Mouse (Mus musculus) monocyte, adult 2 months (primary cell): Measurements from ENCODE around the gene Dll4.

ENCODE experiments used
- DNase-seq, 2 experiments: peaks; one replicate each; pipeline ENCODE4 v3.0.0; 2022; ENCODE audit warnings: low spot score in 2 of 2, low read depth in 1 of 2

Dll4 gene

DNA sequence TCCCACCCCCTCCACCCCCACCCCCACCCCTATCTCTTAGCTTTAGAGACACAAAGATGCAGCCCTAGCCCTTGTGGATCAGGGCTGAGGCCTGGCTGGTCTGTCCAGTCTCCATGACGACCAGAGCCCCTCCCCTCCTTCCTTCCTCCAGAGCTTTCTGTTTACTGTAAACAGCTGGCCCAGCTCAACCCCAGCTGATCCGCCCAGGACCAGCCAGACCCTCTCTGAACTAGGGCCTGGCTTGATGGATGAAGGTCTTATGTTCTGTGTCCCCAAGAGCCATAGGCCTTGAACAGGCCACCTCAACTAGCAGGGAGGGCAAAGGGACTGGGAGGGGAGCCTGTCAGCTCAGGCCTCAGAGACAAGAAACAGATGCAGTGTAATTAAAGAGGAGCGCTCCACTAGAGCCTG is 20.8 kb upstream of the Dll4 start:
- DNase-seq = no peak

DNA sequence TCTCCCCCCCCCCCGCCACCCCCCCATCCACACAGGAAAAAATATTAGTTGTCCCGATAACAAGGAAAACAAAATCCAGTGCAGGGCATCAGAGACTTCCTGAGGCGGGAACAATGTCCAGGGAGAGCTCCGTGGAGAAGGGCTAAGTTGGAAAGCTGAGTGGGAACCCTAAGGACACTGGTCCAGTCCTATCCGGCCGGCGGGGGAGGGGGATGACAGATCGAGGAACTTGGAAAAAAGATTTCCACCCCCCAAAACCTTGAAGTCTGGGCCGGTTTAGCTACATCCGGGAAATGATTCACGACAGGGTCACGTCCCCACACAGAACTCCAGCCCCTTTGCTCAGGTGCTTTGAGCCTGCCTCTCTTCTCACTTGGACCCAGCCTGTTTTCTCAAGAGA is 14.0 kb upstream of the Dll4 start:
- no peak for DNase-seq

DNA sequence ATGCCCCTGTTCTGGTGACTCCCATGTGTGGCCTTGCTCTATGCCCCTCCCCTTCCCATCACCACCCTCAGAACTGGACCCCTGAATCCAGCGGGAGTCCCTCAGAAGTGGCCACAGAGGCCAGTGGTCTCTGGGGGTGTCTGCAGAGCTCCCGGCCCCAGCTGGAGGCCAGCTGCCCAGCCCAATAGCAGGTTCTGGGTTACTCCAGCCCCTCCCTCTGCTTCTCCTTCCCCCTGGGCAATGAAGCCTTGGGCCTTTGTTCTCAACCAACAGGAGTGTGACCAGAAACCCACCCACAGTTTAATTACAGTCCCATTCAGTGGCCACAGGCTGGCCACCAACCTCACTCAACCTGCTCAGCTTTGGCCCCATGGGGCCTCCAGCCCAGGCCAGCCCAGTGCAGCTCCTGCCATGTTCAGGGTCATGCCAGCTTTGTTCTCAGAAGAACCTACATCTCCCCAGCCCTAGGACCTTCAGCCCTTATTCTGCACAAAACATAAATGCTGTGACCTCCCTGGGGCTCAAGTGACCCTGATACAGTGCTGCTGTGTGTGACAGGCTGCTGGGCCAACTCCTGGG is 13.1 kb upstream of the Dll4 start:
- DNase-seq = no peak

DNA sequence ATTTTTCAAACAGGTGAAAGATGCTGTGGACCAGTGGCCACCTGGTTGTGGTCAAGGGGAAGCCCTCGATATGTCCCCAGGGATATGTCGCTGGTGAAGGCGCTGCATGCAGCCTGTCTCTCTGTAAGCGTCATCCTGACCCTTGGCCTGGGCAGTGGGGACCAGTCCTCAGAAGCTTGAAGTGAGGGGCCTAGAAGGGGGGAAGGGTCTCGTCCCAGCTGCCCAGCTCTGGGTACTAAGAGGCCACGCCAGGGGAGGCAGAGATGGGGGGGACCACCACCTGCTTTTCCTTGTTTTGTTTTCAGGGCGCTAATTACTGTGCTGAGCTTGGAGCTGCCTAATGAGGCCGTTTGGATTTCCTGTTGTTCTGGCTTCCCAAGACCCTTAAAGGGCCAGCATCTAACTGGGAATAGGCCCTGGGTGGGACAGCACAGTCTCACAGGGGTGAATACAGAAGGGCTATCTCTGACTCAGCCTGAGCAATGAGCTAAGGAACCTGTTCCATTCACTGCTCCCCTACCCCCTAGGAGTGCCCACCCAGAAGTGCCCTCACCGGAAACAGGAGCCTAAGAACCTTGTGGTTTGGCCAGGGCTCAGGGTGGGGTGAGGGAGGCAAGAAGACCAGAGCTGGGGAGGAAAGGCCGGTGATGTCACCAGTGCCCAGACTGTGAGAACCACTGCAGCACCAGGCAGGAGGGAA is 11.7 kb upstream of the Dll4 start:
- no peak for DNase-seq

DNA sequence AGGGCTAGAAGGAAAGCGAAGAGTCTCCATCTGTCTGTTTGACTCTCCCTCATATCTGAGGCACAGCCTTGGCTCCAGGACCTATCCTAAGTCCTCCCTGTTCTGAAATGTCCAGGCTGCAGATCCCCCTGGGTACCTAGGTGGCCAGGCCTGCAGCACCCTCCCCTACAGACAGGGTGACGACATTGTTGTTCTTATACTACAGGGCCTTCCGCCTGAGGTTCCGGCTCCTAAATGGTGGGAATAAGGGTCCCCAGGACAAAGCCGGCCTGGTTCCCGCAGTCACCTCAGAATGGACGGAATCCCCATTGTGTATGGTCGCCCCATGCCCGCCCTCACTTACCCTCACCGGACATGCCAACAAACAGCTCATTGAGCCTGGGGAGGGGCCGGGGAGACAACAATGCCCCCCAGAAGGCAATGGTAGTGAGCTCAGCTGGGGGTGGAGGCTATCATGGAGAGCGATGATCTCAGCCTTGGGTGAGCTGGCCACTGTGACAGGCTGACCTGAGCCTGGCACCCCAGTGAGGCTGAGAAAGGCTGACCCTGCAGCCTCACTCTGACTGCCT is 10.8 kb upstream of the Dll4 start:
- DNase-seq = no peak

DNA sequence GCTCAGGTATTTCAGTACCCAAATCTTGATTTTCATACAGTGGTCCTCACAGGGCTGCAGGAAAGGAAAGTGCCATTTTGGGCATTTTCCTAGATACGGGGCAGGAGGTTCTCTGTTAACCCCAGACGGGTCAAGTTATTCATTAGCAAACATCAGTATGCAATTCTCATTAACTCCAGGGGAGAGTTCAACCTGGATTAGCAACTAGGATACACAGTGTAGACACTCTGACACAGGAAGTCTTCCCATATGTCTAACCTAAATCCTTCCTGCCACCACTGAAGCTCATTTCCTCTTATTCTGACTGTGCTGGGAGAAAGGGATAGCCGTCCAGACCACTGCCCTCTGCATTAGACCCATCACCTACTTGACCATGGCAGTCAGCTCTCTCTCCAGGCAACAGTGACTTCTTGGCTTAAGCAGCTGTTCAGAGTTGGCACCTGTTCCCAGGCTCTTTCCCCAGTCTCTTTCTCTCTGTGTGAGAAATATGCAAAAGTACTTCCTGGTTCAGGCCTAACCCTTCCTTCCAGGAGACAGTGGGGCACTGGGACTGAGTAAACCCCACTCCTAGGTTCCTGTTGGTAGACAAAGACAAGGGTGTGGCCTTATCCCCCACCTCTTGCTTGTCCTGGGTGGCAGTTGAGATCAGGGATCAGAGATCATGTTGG is 7.4 kb upstream of the Dll4 start:
- no peak for DNase-seq

DNA sequence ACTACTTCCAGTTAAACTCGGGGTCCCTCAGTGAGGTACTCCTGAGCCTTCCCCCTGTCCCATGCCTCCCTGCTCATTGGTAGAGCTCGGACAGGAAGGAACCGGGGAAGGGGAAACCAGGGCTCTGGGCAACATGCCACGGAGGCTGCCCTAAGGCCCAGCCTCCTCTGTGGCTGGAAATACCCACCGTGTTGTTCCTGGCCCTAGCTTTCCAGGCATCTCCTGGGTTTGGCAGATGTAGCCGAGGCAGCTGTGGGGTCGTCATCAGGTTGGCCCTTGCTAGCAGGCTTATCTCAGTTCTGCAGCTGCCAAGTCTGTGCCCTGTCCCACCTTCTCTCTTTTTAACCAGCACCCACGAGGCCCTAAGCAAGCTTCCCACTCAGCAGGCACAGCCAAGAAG is 5.0 kb upstream of the Dll4 start:
- no peak for DNase-seq

DNA sequence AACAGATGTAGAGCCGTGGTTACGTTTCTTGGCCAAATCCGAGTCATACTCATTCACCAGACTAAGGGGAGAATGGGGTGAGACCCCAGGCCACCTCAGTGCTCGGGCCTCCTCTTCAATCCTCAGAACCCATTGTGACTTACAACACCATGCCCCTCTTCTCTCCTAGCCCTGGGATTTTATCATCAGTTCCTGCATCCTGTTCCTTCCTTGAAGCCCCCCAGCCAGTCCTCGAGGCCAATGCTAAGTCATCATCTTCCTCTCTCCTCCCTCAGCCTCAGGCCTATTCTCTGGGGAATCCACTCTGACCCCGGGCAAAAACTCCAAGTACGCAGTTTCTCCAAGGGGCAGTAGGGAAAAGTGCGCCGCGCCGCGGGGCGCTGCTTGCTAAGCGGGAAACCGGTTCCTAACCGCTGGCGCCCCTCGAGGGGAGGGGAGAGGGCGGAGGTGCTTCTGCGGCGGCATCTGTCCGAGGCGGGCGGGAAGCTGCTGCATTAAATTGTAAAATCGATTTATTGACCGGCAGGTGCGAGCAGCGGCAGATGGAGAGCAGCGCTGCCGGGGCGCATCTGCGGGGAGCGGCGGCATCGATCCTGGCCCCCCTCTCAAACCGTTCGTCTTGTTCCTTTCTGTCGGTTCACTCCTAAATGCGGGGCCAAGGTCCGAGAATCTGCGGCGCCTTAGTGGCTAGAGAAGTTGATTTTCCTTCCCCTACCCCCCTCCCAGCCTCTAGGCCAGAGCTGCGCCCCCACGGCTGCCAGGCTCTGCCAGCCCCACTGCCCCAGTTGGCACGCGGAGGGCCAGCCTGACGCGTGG is 3.6 kb upstream of the Dll4 start:
- DNase-seq = no peak

DNA sequence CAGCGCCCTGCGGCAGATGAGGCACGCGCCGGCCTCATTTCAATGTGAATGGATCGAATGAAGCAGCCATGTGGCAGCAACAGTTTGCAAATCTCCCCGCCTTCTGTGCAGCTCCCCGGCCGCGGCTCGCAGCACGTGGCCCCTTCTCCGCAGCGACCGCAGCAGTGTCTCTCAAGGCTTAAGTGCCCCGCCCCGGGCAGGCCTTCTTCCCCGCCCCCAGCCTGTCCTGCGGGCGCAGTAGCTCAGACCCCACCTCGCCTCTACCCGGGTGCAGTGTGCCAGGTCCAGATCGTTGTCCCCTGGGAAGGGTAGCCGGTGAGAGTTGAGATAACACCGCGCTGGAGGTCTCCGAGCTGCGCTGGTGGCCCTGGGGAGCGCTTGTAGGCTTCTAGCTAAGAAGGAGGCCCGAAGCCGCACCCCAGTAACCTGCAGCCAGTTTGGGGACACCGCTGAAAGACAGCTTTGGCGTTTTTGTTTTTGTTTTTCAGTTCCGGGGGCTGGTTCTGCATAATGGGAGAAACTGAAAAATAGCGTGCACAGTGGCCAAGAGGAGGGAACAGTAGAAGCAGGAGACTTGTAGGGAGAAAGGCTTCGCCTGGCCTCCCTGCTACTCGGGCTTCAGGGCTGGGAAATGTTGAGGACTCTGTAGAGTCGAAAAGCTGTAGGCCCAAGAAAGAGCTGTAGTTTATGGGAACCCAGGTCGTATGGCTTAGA is 2.8 kb upstream of the Dll4 start:
- no peak for DNase-seq

DNA sequence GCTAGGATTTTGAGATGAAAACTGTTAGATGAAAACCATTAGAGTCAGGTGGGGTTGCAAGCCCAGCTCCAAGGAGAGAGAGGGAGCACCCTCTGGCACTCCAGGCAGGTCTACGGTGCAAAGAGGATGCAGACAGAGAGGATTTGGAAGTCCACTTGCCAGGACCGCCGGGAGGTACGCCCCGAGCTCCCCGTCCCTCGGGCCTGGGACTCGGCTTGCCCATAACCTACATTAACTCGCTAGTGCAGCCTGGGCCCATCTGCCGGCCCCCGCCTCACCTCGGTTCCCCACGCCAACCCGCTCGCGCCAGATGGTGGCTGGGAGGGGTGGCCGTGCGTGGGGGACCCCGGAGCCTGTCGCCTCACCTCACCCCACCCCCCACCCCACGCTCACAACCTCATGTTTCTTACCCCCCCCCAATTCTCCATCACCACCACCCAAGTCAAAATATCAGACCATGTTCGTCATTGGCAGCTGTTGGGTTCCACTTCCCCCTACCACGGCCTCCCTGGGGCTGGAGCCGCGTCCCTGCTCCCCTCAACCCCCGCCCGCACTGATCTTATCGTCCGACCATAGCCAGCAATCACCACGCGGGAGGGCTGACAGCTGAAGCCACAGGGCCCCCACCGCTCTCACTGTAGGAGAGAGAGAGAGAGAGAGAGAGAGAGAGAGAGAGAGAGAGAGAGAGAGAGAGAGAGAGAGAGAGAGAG is 1.6 kb upstream of the Dll4 start:
- no peak for DNase-seq

DNA sequence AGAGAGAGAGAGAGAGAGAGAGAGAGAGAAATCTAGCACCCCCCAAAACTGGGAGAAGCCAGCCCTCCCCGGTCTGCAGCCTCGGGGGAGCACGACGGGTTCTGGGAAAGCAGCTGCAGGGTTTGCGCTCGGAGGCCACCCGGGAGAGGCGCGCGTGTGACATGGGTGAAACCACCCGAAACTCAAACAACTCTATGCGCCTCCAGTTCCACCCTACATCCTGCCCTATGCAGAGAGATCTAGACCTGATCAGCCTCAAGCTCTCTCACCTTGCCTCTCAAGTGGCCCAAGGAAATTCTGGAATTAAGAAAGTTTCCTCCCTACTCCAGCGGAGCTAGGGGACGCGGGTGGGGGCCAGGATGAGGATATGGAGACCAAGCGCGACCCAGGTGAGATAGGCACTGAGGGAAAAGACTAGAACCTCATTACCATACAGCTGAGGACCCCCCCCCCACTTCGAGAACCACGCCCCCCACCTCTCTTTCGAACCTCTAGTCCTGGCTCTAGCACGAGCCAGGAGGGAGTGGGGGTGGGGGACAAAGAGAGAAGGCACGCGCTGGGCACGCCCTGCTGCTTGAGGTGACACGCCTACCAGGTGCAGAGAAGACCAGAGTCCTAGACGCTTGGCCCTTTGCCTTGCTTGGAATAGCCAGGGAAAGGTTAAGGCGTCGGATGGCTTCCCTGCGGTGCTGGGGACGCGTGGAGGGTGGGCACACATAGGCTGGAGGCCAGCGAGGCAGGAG is 837 bp upstream of the Dll4 start:
- no peak for DNase-seq

DNA sequence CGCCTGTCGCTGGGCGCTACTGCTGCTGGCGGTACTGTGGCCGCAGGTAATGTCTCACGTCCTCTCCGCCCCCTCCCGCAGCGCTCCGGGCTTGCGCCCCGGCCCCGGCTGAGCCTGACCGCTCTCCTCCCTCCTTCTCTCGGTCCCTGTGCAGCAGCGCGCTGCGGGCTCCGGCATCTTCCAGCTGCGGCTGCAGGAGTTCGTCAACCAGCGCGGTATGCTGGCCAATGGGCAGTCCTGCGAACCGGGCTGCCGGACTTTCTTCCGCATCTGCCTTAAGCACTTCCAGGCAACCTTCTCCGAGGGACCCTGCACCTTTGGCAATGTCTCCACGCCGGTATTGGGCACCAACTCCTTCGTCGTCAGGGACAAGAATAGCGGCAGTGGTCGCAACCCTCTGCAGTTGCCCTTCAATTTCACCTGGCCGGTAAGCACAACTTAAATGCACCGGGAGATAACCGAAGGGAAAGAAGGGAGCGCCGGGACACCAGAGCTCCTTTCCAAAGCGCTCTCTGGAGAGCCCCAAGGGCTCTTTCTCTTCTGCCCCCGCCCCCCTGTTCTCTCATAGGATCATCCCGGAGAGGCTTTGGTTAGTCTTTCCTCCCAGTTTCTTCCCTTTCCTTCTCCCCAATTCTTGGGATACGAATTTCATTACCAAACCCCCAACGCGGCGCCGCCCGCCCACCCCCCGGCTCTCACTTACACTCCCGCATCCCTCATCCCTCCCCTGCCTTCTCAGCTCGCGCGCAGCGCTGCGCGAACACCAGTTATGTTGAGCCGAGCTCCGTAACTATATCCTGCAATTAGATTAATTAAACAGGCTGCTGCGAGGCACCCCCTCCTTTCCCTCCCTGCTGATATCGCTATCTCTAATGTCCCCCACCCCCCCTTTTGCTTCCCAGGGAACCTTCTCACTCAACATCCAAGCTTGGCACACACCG is 847 bp downstream of the Dll4 start:
- DNase-seq = no peak

DNA sequence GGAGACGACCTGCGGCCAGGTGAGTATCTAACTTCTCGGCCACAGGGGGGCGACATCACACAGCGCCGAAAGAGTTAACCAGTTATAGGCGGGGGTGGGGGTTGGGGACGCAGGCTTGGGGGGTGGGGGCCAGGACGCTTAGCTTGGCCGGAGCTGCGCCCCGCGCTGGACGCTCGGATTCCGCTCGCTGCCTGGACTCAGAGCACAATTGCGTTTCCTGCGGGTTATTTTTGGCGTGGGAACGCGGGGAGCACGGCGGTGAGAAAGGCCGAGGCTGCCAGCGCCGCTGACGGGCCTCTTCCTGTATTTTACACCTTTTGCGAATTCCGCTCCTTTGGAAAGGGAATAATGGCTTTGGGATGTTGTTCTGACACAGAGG is 1.5 kb downstream of the Dll4 start:
- no peak for DNase-seq

DNA sequence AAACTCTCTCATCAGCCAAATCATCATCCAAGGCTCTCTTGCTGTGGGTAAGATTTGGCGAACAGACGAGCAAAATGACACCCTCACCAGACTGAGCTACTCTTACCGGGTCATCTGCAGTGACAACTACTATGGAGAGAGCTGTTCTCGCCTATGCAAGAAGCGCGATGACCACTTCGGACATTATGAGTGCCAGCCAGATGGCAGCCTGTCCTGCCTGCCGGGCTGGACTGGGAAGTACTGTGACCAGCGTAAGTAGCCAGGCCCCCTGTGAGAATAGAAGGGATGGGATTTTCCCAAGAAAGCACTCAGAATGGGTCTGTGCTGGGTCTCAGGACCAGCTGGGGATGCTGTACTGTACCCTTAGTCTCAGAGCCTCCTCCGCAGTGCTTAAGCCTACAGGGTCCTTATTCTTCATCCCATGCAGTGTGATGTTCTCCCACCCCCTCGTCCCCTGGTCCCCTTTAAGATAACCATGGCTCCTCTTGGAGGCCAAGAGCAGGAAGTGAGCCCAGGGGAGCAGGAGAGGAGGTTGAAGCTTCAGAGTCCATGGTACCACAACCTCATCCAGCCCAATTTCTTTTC is 2.5 kb downstream of the Dll4 start:
- no peak for DNase-seq

DNA sequence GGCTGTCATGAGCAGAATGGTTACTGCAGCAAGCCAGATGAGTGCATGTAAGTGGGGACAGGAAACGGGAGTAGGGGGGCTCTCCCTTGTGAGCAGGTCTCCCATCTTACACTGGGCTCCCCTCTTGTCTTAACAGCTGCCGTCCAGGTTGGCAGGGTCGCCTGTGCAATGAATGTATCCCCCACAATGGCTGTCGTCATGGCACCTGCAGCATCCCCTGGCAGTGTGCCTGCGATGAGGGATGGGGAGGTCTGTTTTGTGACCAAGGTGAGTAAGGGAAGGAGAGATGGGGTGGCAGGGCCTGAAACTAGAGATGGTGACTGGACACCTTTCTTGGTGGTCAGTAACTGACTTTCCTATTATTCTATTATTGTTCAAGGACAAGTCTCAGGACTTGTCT is 3.0 kb downstream of the Dll4 start:
- no peak for DNase-seq

DNA sequence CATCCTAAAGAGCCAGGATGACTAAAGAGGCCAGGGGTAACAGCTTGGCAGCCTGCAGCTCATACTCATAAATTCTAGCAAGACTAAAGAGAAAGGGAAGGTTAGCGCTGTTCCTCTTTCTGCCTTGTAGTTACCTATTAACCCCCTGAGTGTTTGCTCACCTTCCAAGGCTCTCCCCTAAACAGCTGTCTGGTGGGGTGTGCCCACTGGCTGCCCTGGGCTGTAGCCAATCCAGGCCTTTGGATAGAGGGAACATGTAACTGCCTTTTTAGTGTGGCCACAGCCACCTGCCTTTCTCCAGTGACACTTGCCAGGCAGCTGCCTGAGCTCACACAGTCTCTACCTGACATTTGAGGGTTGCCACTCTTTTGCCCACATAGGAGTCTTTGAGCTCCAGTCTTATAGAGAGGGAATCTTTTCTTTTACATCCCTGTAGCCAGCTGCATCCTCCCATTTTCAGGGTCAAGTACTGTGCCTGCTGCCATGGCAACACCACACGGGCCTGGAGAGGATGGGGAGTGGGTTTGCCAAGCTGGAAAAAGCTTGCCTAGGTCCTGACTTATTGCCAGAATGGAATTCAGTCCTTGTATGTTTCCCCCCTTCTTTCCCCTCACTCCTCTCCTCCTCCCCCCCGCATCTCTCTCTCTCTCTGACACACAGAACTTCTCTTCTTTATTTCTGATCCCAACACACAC is 3.7 kb downstream of the Dll4 start:
- DNase-seq = no peak

DNA sequence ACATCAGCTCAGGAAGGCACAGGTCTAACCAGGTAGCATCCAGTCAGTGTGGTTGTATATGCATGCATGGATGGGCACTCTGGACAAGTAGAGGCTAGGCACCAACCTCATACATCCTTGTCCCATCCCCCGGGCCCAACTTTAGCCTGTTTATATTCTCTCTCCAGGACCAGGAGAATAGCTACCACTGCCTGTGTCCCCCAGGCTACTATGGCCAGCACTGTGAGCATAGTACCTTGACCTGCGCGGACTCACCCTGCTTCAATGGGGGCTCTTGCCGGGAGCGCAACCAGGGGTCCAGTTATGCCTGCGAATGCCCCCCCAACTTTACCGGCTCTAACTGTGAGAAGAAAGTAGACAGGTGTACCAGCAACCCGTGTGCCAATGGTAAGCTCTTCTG is 5.2 kb downstream of the Dll4 start:
- no peak for DNase-seq
